Mouse (Mus musculus) bone marrow, adult 2 months (tissue): Measurements from ENCODE around the gene Fbxl5.

Experiments
- CTCF ChIP-seq: fragments of 200-500 bp; IDR thresholded peaks from 2 replicates; pipeline ENCODE4 v1.5.1; 2011; ENCODE audit warnings: low read length, control low read depth; ENCODE audit not compliant: control insufficient read depth, insufficient read depth
- POLR2A ChIP-seq: fragments of 200-500 bp; IDR thresholded peaks from 2 replicates; pipeline ENCODE4 v1.6.1; 2011; ENCODE audit warnings: low read depth, mild to moderate bottlenecking, control low read depth, low read length, borderline replicate concordance; ENCODE audit not compliant: control insufficient read depth

- TF ChIP-seq POLR2A (no peak), CTCF (0 out of 2 replicates have a peak, but pooled peaks have one; percentile 14)
Observed at GRCm38 (mm10) chr5:43841144-43842010, 19.9 kb upstream of the Fbxl5 start.
